Mouse (Mus musculus) heart, postnatal 0 days (tissue): ENCODE data around the gene Palm3.

Source experiments
- CTCF ChIP-seq: IDR thresholded peaks from 2 replicates; pipeline ENCODE4 v1.5.1; 2016; ENCODE audit warnings: antibody characterized with exemption, control low read depth, low read depth
- EP300 ChIP-seq: IDR thresholded peaks from 2 replicates; pipeline ENCODE4 v1.6.1; 2016; ENCODE audit warnings: antibody characterized with exemption, low read depth

DNA sequence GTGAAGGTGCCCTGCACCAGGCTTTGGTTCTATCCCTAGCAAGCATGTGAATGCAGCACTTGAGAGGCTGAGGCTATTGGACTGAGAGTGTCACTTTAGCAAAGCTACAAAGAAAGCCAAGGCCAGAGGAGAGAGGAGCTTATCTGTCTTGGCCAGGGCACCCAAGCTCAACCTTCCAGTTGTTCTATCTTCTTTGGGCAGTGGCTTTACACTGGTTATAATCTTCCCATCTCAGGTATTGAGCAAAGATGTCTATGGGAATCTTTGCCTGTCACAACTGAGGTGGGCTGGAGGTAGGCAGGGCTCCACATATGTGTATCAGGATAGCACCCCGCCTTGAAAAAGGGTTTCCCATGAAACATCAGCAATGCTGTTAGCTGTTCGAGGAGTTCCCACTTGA, 39.0 kb downstream of the Palm3 start:
- TF ChIP-seq CTCF = no peak
- no peak for TF ChIP-seq EP300
